Mouse (Mus musculus): ENCODE measurements around the gene Zxdb.
"Not testable (repeated sequence)": the region's sequence is repeated elsewhere in the genome, so short reads cannot be mapped to it uniquely, and the experiment has no call there.

Zxdb gene

GRCm38 (mm10) chrX:94724192-94724971 is at the start of gene Zxdb:
Gene Zxdb, plus strand, starts transcription at chrX:94724569.
- DNase-seq (ENCODE audit: low read depth, low spot score), result not testable (repeated sequence)

DNA sequence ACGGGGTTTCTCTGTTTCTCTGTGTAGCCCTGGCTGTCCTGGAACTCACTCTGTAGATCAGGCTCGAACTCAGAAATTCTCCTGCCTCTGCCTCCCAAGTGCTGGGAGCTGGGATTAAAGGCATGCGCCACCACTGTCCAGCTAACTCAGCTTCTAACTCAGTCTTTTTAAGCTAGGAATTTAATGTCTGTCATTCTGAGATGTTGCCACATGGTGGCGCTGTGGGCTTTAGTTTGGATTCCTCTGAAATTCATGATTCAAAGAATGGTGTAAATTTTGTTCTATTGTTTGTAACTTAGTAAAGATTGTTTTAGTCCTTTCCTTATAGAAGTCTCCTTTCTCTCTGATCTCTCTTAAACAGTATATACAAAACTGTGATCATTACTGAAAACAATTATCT is 49.4 kb upstream of the Zxdb start:
- DNase-seq (ENCODE audit: low read depth, low spot score), result peak; percentile 54

- not testable (repeated sequence) for DNase-seq (ENCODE audit: low read depth, low spot score)
Measured at GRCm38 (mm10) chrX:94681581-94681980, 42.8 kb upstream of the Zxdb start.

- DNase-seq (ENCODE audit: low read depth, low spot score), result not testable (repeated sequence)
Measured at GRCm38 (mm10) chrX:94689593-94689992, 34.8 kb upstream of the Zxdb start.

- DNase-seq (ENCODE audit: low read depth, low spot score), result not testable (repeated sequence)
Measured at GRCm38 (mm10) chrX:94706676-94707075, 17.7 kb upstream of the Zxdb start.

- not testable (repeated sequence) for DNase-seq (ENCODE audit: low read depth, low spot score)
Measured at GRCm38 (mm10) chrX:94709752-94710151, 14.6 kb upstream of the Zxdb start.

DNA sequence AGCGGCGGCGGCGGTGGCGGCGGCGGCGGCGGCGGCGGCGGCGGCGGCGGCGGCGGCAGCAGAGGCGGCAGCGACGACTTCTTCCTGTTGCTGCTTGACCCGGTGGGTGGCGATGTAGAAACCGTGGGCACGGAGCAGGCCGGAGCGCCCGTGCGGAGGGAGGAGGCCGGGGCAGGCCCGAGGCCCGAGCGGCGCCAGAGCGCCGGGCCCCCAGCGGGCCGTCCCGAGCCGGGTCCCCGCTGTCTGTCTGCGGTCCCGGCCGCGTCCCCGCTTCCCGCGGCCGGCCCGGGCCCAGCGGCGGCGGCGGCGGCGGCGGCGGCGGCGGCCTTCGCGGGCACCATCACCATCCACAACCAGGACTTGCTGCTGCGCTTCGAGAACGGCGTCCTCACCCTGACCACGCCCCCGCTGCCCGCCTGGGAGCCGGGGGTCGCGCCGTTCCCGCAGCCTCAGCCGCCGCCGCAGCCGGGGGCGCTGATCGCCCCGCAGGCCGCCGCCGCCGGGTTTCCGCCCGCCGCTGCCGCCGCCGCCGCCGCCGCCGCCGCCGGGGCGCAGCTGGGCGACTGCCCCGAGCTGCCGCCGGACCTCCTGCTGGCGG is 702 bp downstream of the Zxdb start:
- not testable (repeated sequence) for DNase-seq (ENCODE audit: low read depth, low spot score)

GRCm38 (mm10) chrX:94725627-94726083 is 1.3 kb downstream of the Zxdb start:
- not testable (repeated sequence) for DNase-seq (ENCODE audit: low read depth, low spot score)

DNA sequence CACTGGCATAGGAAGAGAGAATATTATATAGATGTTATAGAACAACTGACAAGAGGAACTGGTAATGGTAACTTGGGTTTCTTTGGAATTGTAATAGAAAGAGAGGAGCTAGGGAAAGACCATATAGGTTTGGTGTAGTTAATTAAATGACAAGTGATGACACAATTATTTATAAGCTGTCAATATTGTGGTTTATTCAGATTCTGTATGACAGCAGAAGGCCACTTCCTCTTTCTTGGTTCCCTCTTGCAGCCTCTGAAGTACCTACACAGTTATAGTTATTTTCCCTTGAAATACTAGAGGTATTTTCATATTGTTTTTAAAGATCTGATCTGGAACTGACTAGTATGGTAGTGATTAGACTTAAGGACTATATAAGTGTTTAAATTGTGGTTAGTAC is 7.2 kb downstream of the Zxdb start:
- DNase-seq (ENCODE audit: low read depth, low spot score), result no peak

GRCm38 (mm10) chrX:94753733-94754132 is 29.4 kb downstream of the Zxdb start:
- no peak for DNase-seq (ENCODE audit: low read depth, low spot score)

DNA sequence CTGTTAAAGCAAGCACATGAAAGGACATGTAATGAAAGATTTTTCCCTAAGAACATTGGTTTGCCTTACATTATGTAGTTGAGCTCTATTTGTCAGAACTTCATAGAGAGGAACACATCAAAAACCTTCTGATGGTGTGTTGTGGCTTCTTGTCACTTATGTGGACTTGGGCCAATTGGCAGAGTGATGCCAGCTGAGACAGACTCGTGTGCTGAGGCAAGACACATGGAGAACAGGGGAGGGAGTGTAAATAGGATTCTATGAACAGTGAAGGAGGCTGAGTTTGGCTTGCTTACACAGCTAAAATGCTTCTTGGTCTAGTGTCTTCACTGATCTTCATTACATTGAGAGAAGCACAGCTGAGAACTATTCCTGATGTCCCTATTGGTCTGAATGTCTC is 35.6 kb downstream of the Zxdb start:
- no peak for DNase-seq (ENCODE audit: low read depth, low spot score)

GRCm38 (mm10) chrX:94773876-94774275 is 49.5 kb downstream of the Zxdb start:
- DNase-seq (ENCODE audit: low read depth, low spot score), result no peak

Data from mesoderm, embryonic 11.5 days (tissue).